Mouse (Mus musculus) cerebral cortex, adult 2 months (tissue): ENCODE data around the gene Exoc3l2.

ENCODE experiments used
- WGBS: fragments of 180-500 bp; shearing (Covaris S2); methylation state at CpG from one replicate; pipeline ENCODE4 v1.1.7; 2018; 5-methylcytosine and 5-hydroxymethylcytosine counted together

The Exoc3l2 gene

GRCm38 (mm10) chr7:19486549-19486948, 23.4 kb downstream of the Exoc3l2 start:
- WGBS: 90% methylated on average over 7 of the region's 7 CpGs

GRCm38 (mm10) chr7:19489525-19489924, 26.4 kb downstream of the Exoc3l2 start:
- WGBS: 19% methylated on average over 31 of the region's 31 CpGs

GRCm38 (mm10) chr7:19491731-19492130, 28.6 kb downstream of the Exoc3l2 start:
- WGBS: 6% methylated on average over 26 of the region's 26 CpGs

- 87% methylated on average over 25 of the region's 25 CpGs for WGBS
Observed at GRCm38 (mm10) chr7:19494751-19495474, 31.8 kb downstream of the Exoc3l2 start.

GRCm38 (mm10) chr7:19495521-19496213, 32.5 kb downstream of the Exoc3l2 start:
- 69% methylated on average over 20 of the region's 20 CpGs for WGBS

- WGBS: 84% methylated on average over 5 of the region's 5 CpGs
Observed at GRCm38 (mm10) chr7:19496214-19496555, 33.1 kb downstream of the Exoc3l2 start.

- WGBS: 92% methylated on average over 4 of the region's 4 CpGs
Observed at GRCm38 (mm10) chr7:19498326-19498725, 35.2 kb downstream of the Exoc3l2 start.

- WGBS: 67% methylated on average over 12 of the region's 12 CpGs
Observed at GRCm38 (mm10) chr7:19500420-19501363, 37.6 kb downstream of the Exoc3l2 start.

- WGBS: 96% methylated on average over 4 of the region's 4 CpGs
Observed at GRCm38 (mm10) chr7:19501658-19502057, 38.5 kb downstream of the Exoc3l2 start.

GRCm38 (mm10) chr7:19503481-19504068, 40.4 kb downstream of the Exoc3l2 start:
- WGBS: 36% methylated on average over 5 of the region's 5 CpGs

- WGBS: 60% methylated on average over 6 of the region's 6 CpGs
Observed at GRCm38 (mm10) chr7:19506326-19506725, 43.2 kb downstream of the Exoc3l2 start.

- 7% methylated on average over 71 of the region's 71 CpGs for WGBS
Observed at GRCm38 (mm10) chr7:19506969-19507611, 44.0 kb downstream of the Exoc3l2 start.

GRCm38 (mm10) chr7:19507612-19507981, 44.5 kb downstream of the Exoc3l2 start:
- 7% methylated on average over 18 of the region's 18 CpGs for WGBS

- under 1% methylated on average over 56 of the region's 56 CpGs for WGBS
Observed at GRCm38 (mm10) chr7:19508150-19508923, 45.2 kb downstream of the Exoc3l2 start, which contains the start of the genes Bloc1s3 and Trappc6a. Bloc1s3 (minus strand) TSS chr7:19508367. Trappc6a (plus strand) TSS chr7:19508395.

- 5% methylated on average over 15 of the region's 15 CpGs for whole genome bisulfite sequencing
Observed at GRCm38 (mm10) chr7:19508924-19509568, 45.9 kb downstream of the Exoc3l2 start.

- 91% methylated on average over 7 of the region's 7 CpGs for WGBS
Observed at GRCm38 (mm10) chr7:19509786-19510185, 46.7 kb downstream of the Exoc3l2 start.

- 72% methylated on average over 7 of the region's 7 CpGs for WGBS
Observed at GRCm38 (mm10) chr7:19511934-19512333, 48.8 kb downstream of the Exoc3l2 start.

- whole genome bisulfite sequencing: 88% methylated on average over 6 of the region's 6 CpGs
Observed at GRCm38 (mm10) chr7:19512353-19512752, 49.2 kb downstream of the Exoc3l2 start.

- WGBS: 6% methylated on average over 20 of the region's 29 CpGs
Observed at GRCm38 (mm10) chr7:19517652-19518365, 54.7 kb downstream of the Exoc3l2 start, which contains the start of gene Nkpd1. Nkpd1 (plus strand) TSS chr7:19517838.
